ENCODE assay signal across 21 mouse cellular contexts in the genomic region with DNA sequence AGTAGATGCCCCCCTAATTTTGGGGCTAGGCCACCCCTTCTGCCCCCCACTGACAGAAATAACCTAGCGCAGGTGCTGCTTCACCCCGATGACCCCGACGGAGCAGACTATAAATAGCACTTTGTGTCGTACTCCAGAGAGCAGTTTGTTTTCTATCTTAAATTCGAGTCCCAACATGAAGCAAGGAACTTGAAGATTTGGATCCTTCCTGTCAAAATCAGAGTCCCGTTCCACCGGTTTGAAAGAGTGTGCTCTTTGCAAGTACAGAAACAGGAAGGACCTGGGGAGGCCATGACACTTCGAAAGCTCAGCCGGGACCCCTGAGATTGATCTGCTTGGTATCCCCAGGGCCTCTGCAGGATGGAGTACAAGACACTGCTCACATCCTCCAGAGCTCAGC. TPM values are rescaled to one million over a fixed set of nuclear protein-coding genes. Genes with fewer than 3 reads are reported as not detected.
A peak's percentile ranks its signal among the peaks of the same experiment; 100 is the strongest.
DNase-seq lines count a peak whose midpoint lies in the region; ATAC-seq and TF ChIP-seq lines count a peak whose summit lies in the region.
"Had no signal": no experiment of that assay in that cellular context is flagged by ENCODE, and none has a peak within 500 bp of the region (broad histone marks: within the 10 kb centered on the region; RNA-seq: fewer than 3 reads in every experiment).

No protein-coding gene starts in this region.

- no peak overlapping the region for H3K9ac ChIP-seq in forebrain, embryonic 11.5 days (ENCODE audit: low read length)
- H3K9ac ChIP-seq in CH12.LX (ENCODE audit: insufficient read depth, low read depth): no peak overlapping the region
- no peak overlapping the region for H3K9ac ChIP-seq in limb, embryonic 14.5 days (ENCODE audit: low read depth, low read length, severe bottlenecking)
- H3K9ac ChIP-seq: forebrain, embryonic 12.5 days; midbrain, embryonic 15.5 days had no signal

- in situ Hi-C loops in CH12.LX (cut with MboI; ENCODE audit: low pct_ligation_motif_present, low pct_unique_long_range_greater_than_20kb, low sequenced_read_pairs): no loop called here

- H3K4me3 ChIP-seq in forebrain, embryonic 10.5 days: no peak overlapping the region
- no peak overlapping the region for H3K4me3 ChIP-seq in forebrain, embryonic 11.5 days (ENCODE audit: low read depth, low read length)
- no peak overlapping the region for H3K4me3 ChIP-seq in kidney, adult 2 months (ENCODE audit: insufficient read depth, low read depth, low read length)
- H3K4me3 ChIP-seq in CH12.LX (replicated peaks in 1 of 3; ENCODE audit: low read depth in 2 of 3, low read length in 2 of 3, poor library complexity in 1 of 3): no peak overlapping the region
- no peak overlapping the region for H3K4me3 ChIP-seq in limb, embryonic 14.5 days (replicated peaks; ENCODE audit: low read length)
- H3K4me3 ChIP-seq: forebrain, embryonic 12.5 days; midbrain, embryonic 15.5 days had no signal

- ATAC-seq in forebrain, embryonic 11.5 days (replicated peaks; ENCODE audit: low FRiP score): no peak
- ATAC-seq in limb, embryonic 14.5 days (ENCODE audit: low FRiP score, low read depth): no peak
- ATAC-seq: hindbrain, embryonic 16.5 days; intestine, postnatal 0 days had no signal

- no peaks in the 10 kb centered on the region for H3K79me2 ChIP-seq in CH12.LX (replicated peaks; ENCODE audit: control insufficient read depth, extremely low read depth, insufficient read depth, poor library complexity, severe bottlenecking)

- H3K4me1 ChIP-seq in forebrain, embryonic 10.5 days: peaks cover 45% of the 10 kb centered on the region
- peaks cover 13% of the 10 kb centered on the region for H3K4me1 ChIP-seq in forebrain, embryonic 11.5 days (replicated peaks; ENCODE audit: control insufficient read depth, insufficient read depth, low read length)
- H3K4me1 ChIP-seq in kidney, adult 2 months (ENCODE audit: control insufficient read depth, insufficient read depth, low read length): no peaks in the 10 kb centered on the region
- no peaks in the 10 kb centered on the region; a peak in 1 of 4 replicates for H3K4me1 ChIP-seq in CH12.LX (ENCODE audit: control insufficient read depth in 1 of 2, insufficient read depth in 2 of 2)
- H3K4me1 ChIP-seq in limb, embryonic 14.5 days (ENCODE audit: control insufficient read depth, insufficient read depth, low read length): peaks cover 10% of the 10 kb centered on the region; the same call in 1 of the 2 replicates
- H3K4me1 ChIP-seq: midbrain, embryonic 15.5 days had no signal

- no peaks in the 10 kb centered on the region for H3K9me3 ChIP-seq in forebrain, embryonic 10.5 days
- H3K9me3 ChIP-seq in forebrain, embryonic 11.5 days (ENCODE audit: control insufficient read depth, low read length): no peaks in the 10 kb centered on the region
- H3K9me3 ChIP-seq in CH12.LX (replicated peaks; ENCODE audit: low read length): no peaks in the 10 kb centered on the region
- H3K9me3 ChIP-seq in limb, embryonic 14.5 days (ENCODE audit: control insufficient read depth, low read length): no peaks in the 10 kb centered on the region
- H3K9me3 ChIP-seq: forebrain, embryonic 12.5 days; midbrain, embryonic 15.5 days had no signal

- no peak for TF ChIP-seq RAD21 in CH12.LX (IDR thresholded peaks at IDR 0.05; ENCODE audit: low read depth, low read length)

- TF ChIP-seq EP300 in CH12.LX (IDR thresholded peaks at IDR 0.05; ENCODE audit: low read length): no peak

- H3K27me3 ChIP-seq in forebrain, embryonic 10.5 days (ENCODE audit: poor library complexity, severe bottlenecking): peaks cover 90% of the 10 kb centered on the region
- peaks cover 5% of the 10 kb centered on the region for H3K27me3 ChIP-seq in forebrain, embryonic 11.5 days (ENCODE audit: control insufficient read depth, insufficient read depth, low read length)
- no peaks in the 10 kb centered on the region for H3K27me3 ChIP-seq in kidney, adult 2 months (replicated peaks; ENCODE audit: control insufficient read depth, insufficient read depth, low read length)
- H3K27me3 ChIP-seq in CH12.LX (replicated peaks): peaks cover 11% of the 10 kb centered on the region
- no peaks in the 10 kb centered on the region for H3K27me3 ChIP-seq in limb, embryonic 14.5 days (ENCODE audit: control insufficient read depth, insufficient read depth, low read length)
- H3K27me3 ChIP-seq: midbrain, embryonic 15.5 days had no signal

- peak overlapping the region; percentile 69; the same call in 1 of the 2 replicates for H3K27ac ChIP-seq in forebrain, embryonic 10.5 days
- no peak overlapping the region for H3K27ac ChIP-seq in forebrain, embryonic 11.5 days (ENCODE audit: low read depth, low read length)
- H3K27ac ChIP-seq in kidney, adult 2 months (ENCODE audit: insufficient read depth, low read depth, low read length): peak overlapping the region; percentile 7; the same call in 1 of the 2 replicates
- no peak overlapping the region for H3K27ac ChIP-seq in CH12.LX (ENCODE audit: insufficient read depth, low read depth)
- H3K27ac ChIP-seq in limb, embryonic 14.5 days (replicated peaks; ENCODE audit: low read depth, low read length): no peak overlapping the region
- H3K27ac ChIP-seq: forebrain, embryonic 12.5 days; midbrain, embryonic 15.5 days had no signal

- no peak overlapping the region for H3K4me2 ChIP-seq in forebrain, embryonic 11.5 days (ENCODE audit: low read depth, low read length, severe bottlenecking)
- peak overlapping the region; percentile 63; the same call in 1 of the 2 replicates for H3K4me2 ChIP-seq in CH12.LX (ENCODE audit: insufficient read depth, low read depth, poor library complexity, severe bottlenecking)
- no peak overlapping the region for H3K4me2 ChIP-seq in limb, embryonic 14.5 days (replicated peaks; ENCODE audit: low read depth, low read length, severe bottlenecking)
- H3K4me2 ChIP-seq: forebrain, embryonic 12.5 days; liver, embryonic 11.5 days; midbrain, embryonic 15.5 days had no signal

- dilution Hi-C loops in CH12.LX (cut with MboI; ENCODE audit: extremely low pct_ligation_motif_present, extremely low pct_unique_long_range_greater_than_20kb, low sequenced_read_pairs): no loop called here

- no peaks in the 10 kb centered on the region for H3K36me3 ChIP-seq in forebrain, embryonic 10.5 days (replicated peaks)
- no peaks in the 10 kb centered on the region for H3K36me3 ChIP-seq in forebrain, embryonic 11.5 days (ENCODE audit: control insufficient read depth, insufficient read depth, low read length)
- no peaks in the 10 kb centered on the region for H3K36me3 ChIP-seq in kidney, adult 2 months (ENCODE audit: control insufficient read depth, insufficient read depth, low read length)
- H3K36me3 ChIP-seq in CH12.LX (replicated peaks in 1 of 2; ENCODE audit: control insufficient read depth in 1 of 2, insufficient read depth in 1 of 2, low read length in 1 of 2): no peaks in the 10 kb centered on the region
- no peaks in the 10 kb centered on the region for H3K36me3 ChIP-seq in limb, embryonic 14.5 days (ENCODE audit: control insufficient read depth, insufficient read depth, low read length)
- H3K36me3 ChIP-seq: forebrain, embryonic 12.5 days; midbrain, embryonic 15.5 days had no signal

- no peak for DNase-seq in forebrain, embryonic 10.5 days (ENCODE audit: extremely low spot score, low spot score)
- DNase-seq in forebrain, embryonic 11.5 days (ENCODE audit: low spot score): no peak
- no peak for DNase-seq in kidney, adult 2 months
- DNase-seq in kidney, adult 9 months: no peak
- no peak for DNase-seq in CH12.LX (ENCODE audit: extremely low read depth)
- DNase-seq in limb, embryonic 14.5 days (ENCODE audit: low spot score): peak; percentile 39
- DNase-seq in adrenal gland, adult 18-20 months (ENCODE audit: low spot score in 2 of 2): no peak
- DNase-seq in left cerebral cortex, postnatal 10 days (ENCODE audit: extremely low spot score in 1 of 2, low spot score in 2 of 2): no peak
- DNase-seq: adrenal gland, adult 8-10 months; cerebellum, adult 11 months; cerebellum, postnatal 14 days; gastrocnemius, postnatal 36 days; heart, postnatal 4 days; retina, postnatal 1 day; thymus, adult 2 months had no signal

- 82% methylated on average over 10 of the region's 10 CpGs for WGBS in forebrain, embryonic 10.5 days
- WGBS in forebrain, embryonic 11.5 days: 76% methylated on average over 10 of the region's 10 CpGs
- WGBS in kidney, adult 2 months: 49% methylated on average over 10 of the region's 10 CpGs
- 63% methylated on average over 10 of the region's 10 CpGs for WGBS in limb, embryonic 14.5 days

- intact Hi-C loops in left cerebral cortex, postnatal 10 days (cut with DNase I): no loop called here

- TF ChIP-seq CTCF in kidney, adult 2 months (conservative IDR thresholded peaks at IDR 0.05; ENCODE audit: insufficient read depth, insufficient read length, low read depth, low read length): no peak
- no peak for TF ChIP-seq CTCF in CH12.LX (conservative IDR thresholded peaks at IDR 0.05 in 1 of 2, IDR thresholded peaks at IDR 0.05 in 1 of 2; ENCODE audit: low read depth in 2 of 2, low read length in 2 of 2)

- no peak for TF ChIP-seq POLR2A in kidney, adult 2 months (IDR thresholded peaks at IDR 0.05; ENCODE audit: low read depth, low read length)
- TF ChIP-seq POLR2A in CH12.LX (IDR thresholded peaks at IDR 0.05; ENCODE audit: low read depth, low read length): no peak
- TF ChIP-seq POLR2A in limb, embryonic 14.5 days (IDR thresholded peaks at IDR 0.05; ENCODE audit: borderline replicate concordance, extremely low read depth, insufficient read depth, insufficient read length): no peak

TF ChIP-seq in CH12.LX, 34 proteins besides CTCF, POLR2A, EP300 and RAD21 (continues in another document):
- TF ChIP-seq MYC (IDR thresholded peaks at IDR 0.05; ENCODE audit: low read depth, low read length): no peak
- no peak for TF ChIP-seq GABPA (IDR thresholded peaks at IDR 0.05; ENCODE audit: insufficient replicate concordance, low read depth, low read length)
- TF ChIP-seq ZC3H11A (IDR thresholded peaks at IDR 0.05; ENCODE audit: low read depth, low read length): no peak
- no peak for TF ChIP-seq CHD2 (IDR thresholded peaks at IDR 0.05; ENCODE audit: low read length)
- no peak for TF ChIP-seq JUN (IDR thresholded peaks at IDR 0.05; ENCODE audit: insufficient read depth, low read depth, low read length)
- no peak for TF ChIP-seq SMC3 (IDR thresholded peaks at IDR 0.05; ENCODE audit: low read depth, low read length)
- TF ChIP-seq IRF4 (IDR thresholded peaks at IDR 0.05; ENCODE audit: low read depth, low read length): no peak
- TF ChIP-seq RCOR1 (conservative IDR thresholded peaks at IDR 0.05; ENCODE audit: low read depth, low read length): no peak

RNA-seq across cellular contexts. Expression of gene Edar, which starts 33.8 kb away (rescaled TPM):
- polyA plus RNA-seq in forebrain, embryonic 10.5 days (2016; fragmentation: Nextera tagmentation; extraction: Ambion mirVana): 0.53 and 0.62 TPM in 2 replicates
- 0.75 and 0.81 TPM in 2 replicates for polyA plus RNA-seq in forebrain, embryonic 11.5 days (2014; fragmentation: Nextera tagmentation; extraction: Ambion mirVana)
- polyA plus RNA-seq in kidney, adult 2 months (2012; rRNA removed): 0.33 and 0.64 TPM in 2 replicates
- total RNA-seq in CH12.LX (2012; rRNA removed) (not detected in 2 replicates), CH12.LX (2014; rRNA removed) (not detected in 2 replicates)
- polyA plus RNA-seq in CH12.LX (2012; ENCODE audit: insufficient read length, low read depth): not detected in 2 replicates
- polyA plus RNA-seq in limb, embryonic 14.5 days (2012; rRNA removed): 2.2 and 2.3 TPM in 2 replicates
- 2.3 and 2.8 TPM in 2 replicates for polyA plus RNA-seq in limb, embryonic 14.5 days (2014; fragmentation: Nextera tagmentation; extraction: Ambion mirVana)
- under 1 TPM; 0.10 to 0.22 TPM for total RNA-seq in adrenal gland, adult 18-20 months (2021)
- under 1 TPM; 0.41 to 0.43 TPM for total RNA-seq in left cerebral cortex, postnatal 10 days (2021)
- total RNA-seq: megakaryocyte progenitor cell, adult 5-6 weeks had no signal

Comparison
In these comparisons a context has a peak if more than half of its experiments do, and no peak if none do; other contexts are left out.
1. H3K27ac ChIP-seq: peak in forebrain, embryonic 10.5 days (single experiment) and kidney, adult 2 months (single experiment); none in forebrain, embryonic 11.5 days (single experiment), CH12.LX (single experiment) and limb, embryonic 14.5 days (single experiment).